In the genomic region with DNA sequence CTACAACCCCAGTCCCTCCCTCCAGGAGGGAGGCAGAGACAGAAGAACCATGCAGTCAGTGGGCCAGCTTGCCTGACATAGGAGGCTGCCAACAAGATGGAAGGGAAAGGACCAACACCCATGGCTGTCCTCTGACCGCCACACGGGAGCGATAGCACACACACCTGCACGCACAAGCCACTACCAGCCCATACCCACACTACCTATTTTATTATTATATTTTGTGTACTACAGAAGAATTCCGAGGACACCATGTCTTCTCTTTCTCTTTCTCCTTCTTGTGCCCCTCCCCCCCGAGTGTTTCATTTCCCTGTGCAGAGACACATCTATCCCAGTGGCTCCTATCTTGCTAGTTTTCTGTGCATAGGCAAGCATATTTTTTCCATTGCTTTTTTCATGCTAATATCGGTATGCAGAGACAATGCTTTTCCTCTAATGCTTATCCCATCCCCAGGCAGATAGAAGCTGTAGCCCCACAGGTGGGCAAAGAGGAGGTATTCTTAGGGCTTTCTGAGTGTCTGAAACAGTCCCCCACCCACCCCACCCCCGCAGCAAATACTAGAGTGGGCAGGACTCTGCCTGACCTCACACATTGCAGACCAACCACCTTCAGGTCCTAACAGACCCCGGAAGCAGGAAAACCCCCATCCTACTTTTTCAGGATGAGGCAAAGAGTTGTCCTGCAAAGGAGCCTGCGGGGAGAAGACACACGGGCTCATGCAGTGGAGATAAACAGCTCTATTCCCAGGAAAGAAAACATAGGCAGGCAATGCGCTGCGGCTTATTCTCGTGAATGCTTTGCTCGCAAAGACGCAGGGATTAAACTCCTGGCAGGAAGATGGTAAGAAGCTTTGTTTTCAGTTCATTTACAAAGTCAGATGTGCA, we compare ENCODE assay signal across 9 mouse cellular contexts. TPM values are rescaled to one million over a fixed set of nuclear protein-coding genes. Genes with fewer than 3 reads are reported as not detected.
DNase-seq lines count a peak whose midpoint lies in the region; ATAC-seq lines count a peak whose summit lies in the region.
"Had no signal": no experiment of that assay in that cellular context is flagged by ENCODE, and none has a peak within 500 bp of the region (broad histone marks: within the 10 kb centered on the region; RNA-seq: fewer than 3 reads in every experiment).

No protein-coding gene starts in this region.

- H3K4me2 ChIP-seq in heart, embryonic 15.5 days: peak overlapping the region; percentile 56
- peak overlapping the region; percentile 38 for H3K4me2 ChIP-seq in hindbrain, embryonic 14.5 days (replicated peaks)
- peak overlapping the region; percentile 41 for H3K4me2 ChIP-seq in midbrain, embryonic 16.5 days (ENCODE audit: low read length)

- peaks cover 39% of the 10 kb centered on the region for H3K4me1 ChIP-seq in heart, embryonic 15.5 days (replicated peaks)
- H3K4me1 ChIP-seq in embryonic facial prominence, embryonic 10.5 days: peaks cover 34% of the 10 kb centered on the region
- peaks cover 14% of the 10 kb centered on the region; the same call in 1 of the 2 replicates for H3K4me1 ChIP-seq in hindbrain, embryonic 14.5 days (replicated peaks; ENCODE audit: control insufficient read depth, insufficient read depth, low read length)
- peaks cover 14% of the 10 kb centered on the region for H3K4me1 ChIP-seq in midbrain, embryonic 16.5 days (ENCODE audit: control insufficient read depth, insufficient read depth, low read length)

- no peak for ATAC-seq in heart, embryonic 15.5 days (replicated peaks; ENCODE audit: insufficient number of reproducible peaks, insufficient read depth, low FRiP score, low read depth)
- peak; percentile 21; the same call in 1 of the 2 replicates for ATAC-seq in hindbrain, embryonic 14.5 days (ENCODE audit: low FRiP score)
- ATAC-seq in midbrain, embryonic 16.5 days: peak; percentile 38; the same call in 1 of the 2 replicates
- no peak for ATAC-seq in monocyte, adult 5-6 weeks (replicated peaks; ENCODE audit: insufficient number of reproducible peaks, low FRiP score, low TSS enrichment, poor library complexity, severe bottlenecking)
- ATAC-seq in granulocyte monocyte progenitor cell, adult 5-6 weeks (replicated peaks; ENCODE audit: poor library complexity, severe bottlenecking): no peak

- peak overlapping the region; percentile 78 for H3K27ac ChIP-seq in heart, embryonic 15.5 days
- H3K27ac ChIP-seq in embryonic facial prominence, embryonic 10.5 days (replicated peaks): no peak overlapping the region
- H3K27ac ChIP-seq in hindbrain, embryonic 14.5 days: peak overlapping the region; percentile 11; the same call in 1 of the 2 replicates
- peak overlapping the region; percentile 26; the same call in 1 of the 2 replicates for H3K27ac ChIP-seq in midbrain, embryonic 16.5 days (ENCODE audit: low read length)
- H3K27ac ChIP-seq: kidney, embryonic 15.5 days had no signal

- H3K4me3 ChIP-seq in heart, embryonic 15.5 days: peak overlapping the region; percentile 15; the same call in 1 of the 2 replicates
- H3K4me3 ChIP-seq in embryonic facial prominence, embryonic 10.5 days: peak overlapping the region; percentile 31; the same call in 1 of the 2 replicates
- no peak overlapping the region for H3K4me3 ChIP-seq in hindbrain, embryonic 14.5 days (replicated peaks; ENCODE audit: low read length)
- peak overlapping the region; percentile 16; the same call in 1 of the 2 replicates for H3K4me3 ChIP-seq in midbrain, embryonic 16.5 days (ENCODE audit: low read depth, low read length)

- DNase-seq in heart, adult 18-20 months: no peak
- DNase-seq in embryonic facial prominence, embryonic 10.5 days (ENCODE audit: low spot score): no peak
- no peak for DNase-seq in hindbrain, embryonic 14.5 days (ENCODE audit: low spot score)
- no peak for DNase-seq in layer of hippocampus, postnatal 14 days (ENCODE audit: low spot score in 2 of 2)

- no peaks in the 10 kb centered on the region for H3K36me3 ChIP-seq in heart, embryonic 15.5 days
- H3K36me3 ChIP-seq in embryonic facial prominence, embryonic 10.5 days (replicated peaks): no peaks in the 10 kb centered on the region
- H3K36me3 ChIP-seq in hindbrain, embryonic 14.5 days (replicated peaks; ENCODE audit: control insufficient read depth, insufficient read depth): no peaks in the 10 kb centered on the region
- H3K36me3 ChIP-seq in midbrain, embryonic 16.5 days (ENCODE audit: control insufficient read depth, insufficient read depth, low read length): no peaks in the 10 kb centered on the region
- H3K36me3 ChIP-seq: kidney, embryonic 15.5 days had no signal

- H3K27me3 ChIP-seq in heart, embryonic 15.5 days: no peaks in the 10 kb centered on the region
- peaks cover 18% of the 10 kb centered on the region for H3K27me3 ChIP-seq in embryonic facial prominence, embryonic 10.5 days (replicated peaks; ENCODE audit: low read depth, poor library complexity, severe bottlenecking)
- no peaks in the 10 kb centered on the region for H3K27me3 ChIP-seq in hindbrain, embryonic 14.5 days (ENCODE audit: control insufficient read depth, insufficient read depth, low read length)
- H3K27me3 ChIP-seq in midbrain, embryonic 16.5 days (ENCODE audit: control insufficient read depth, insufficient read depth, low read depth, low read length): no peaks in the 10 kb centered on the region

- 0 out of 2 replicates have a peak overlapping the region, but pooled peaks have one; percentile 14 for H3K9ac ChIP-seq in heart, embryonic 15.5 days
- H3K9ac ChIP-seq in hindbrain, embryonic 14.5 days: no peak overlapping the region; the same call in 1 of the 2 replicates
- no peak overlapping the region for H3K9ac ChIP-seq in midbrain, embryonic 16.5 days (ENCODE audit: low read depth, low read length)
- H3K9ac ChIP-seq: kidney, embryonic 15.5 days had no signal

- no peaks in the 10 kb centered on the region for H3K9me3 ChIP-seq in heart, embryonic 15.5 days (replicated peaks)
- 0 out of 2 replicates have a peak, but pooled peaks cover 5% of the 10 kb centered on the region for H3K9me3 ChIP-seq in embryonic facial prominence, embryonic 10.5 days
- no peaks in the 10 kb centered on the region for H3K9me3 ChIP-seq in hindbrain, embryonic 14.5 days (ENCODE audit: control insufficient read depth, low read length)
- no peaks in the 10 kb centered on the region for H3K9me3 ChIP-seq in midbrain, embryonic 16.5 days (replicated peaks; ENCODE audit: control insufficient read depth, low read length, poor library complexity, severe bottlenecking)
- H3K9me3 ChIP-seq: kidney, embryonic 15.5 days had no signal

- 19% methylated on average over 16 of the region's 16 CpGs for WGBS in heart, embryonic 15.5 days
- WGBS in embryonic facial prominence, embryonic 10.5 days: 18% methylated on average over 16 of the region's 16 CpGs
- 18% methylated on average over 16 of the region's 16 CpGs for WGBS in hindbrain, embryonic 14.5 days
- WGBS in midbrain, embryonic 16.5 days: 8% methylated on average over 16 of the region's 16 CpGs

RNA-seq across cellular contexts. Expression of gene Tmem154, which starts 10.8 kb away (rescaled TPM):
- polyA plus RNA-seq in heart, embryonic 15.5 days (2015; fragmentation: Nextera tagmentation; extraction: Ambion mirVana): 1.7 and 2.3 TPM in 2 replicates
- 1 to 10 TPM; 1.7 to 1.9 TPM for total RNA-seq in heart, adult 18-20 months (2021)
- polyA plus RNA-seq in embryonic facial prominence, embryonic 10.5 days (2016; fragmentation: Nextera tagmentation; extraction: Ambion mirVana): 0.14 and 0.42 TPM in 2 replicates
- polyA plus RNA-seq in hindbrain, embryonic 14.5 days (2014; fragmentation: Nextera tagmentation; extraction: Ambion mirVana): 1.4 and 2.0 TPM in 2 replicates
- 0.87 and 1.3 TPM in 2 replicates for polyA plus RNA-seq in midbrain, embryonic 16.5 days (2015; fragmentation: Nextera tagmentation; extraction: Ambion mirVana)
- 10.4 to 18.5 TPM (median 16.8 TPM) in 3 replicates for total RNA-seq in monocyte, adult 5-6 weeks (2017)
- under 1 TPM; 0.74 to 0.76 TPM for total RNA-seq in layer of hippocampus, postnatal 14 days (2021)
- 4.8 and 7.6 TPM in 2 replicates for total RNA-seq in granulocyte monocyte progenitor cell, adult 5-6 weeks (2014; fragmentation: Nextera tagmentation)
- total RNA-seq in granulocyte monocyte progenitor cell, adult 5-6 weeks (2017): 4.3 and 4.8 TPM in 2 replicates

Comparison
In these comparisons a context has a peak if more than half of its experiments do, and no peak if none do; other contexts are left out.
1. ATAC-seq: peak in hindbrain, embryonic 14.5 days (single experiment) and midbrain, embryonic 16.5 days (single experiment); none in heart, embryonic 15.5 days (single experiment), monocyte, adult 5-6 weeks (single experiment) and granulocyte monocyte progenitor cell, adult 5-6 weeks (single experiment).
2. Peak in every context shown above with its lines, with median percentiles within 50 percentile points of each other: H3K4me2 ChIP-seq.